Mouse (Mus musculus) bone marrow macrophage, adult 2 months (primary cell): ENCODE results near the gene Col11a2.

ENCODE experiments used
- CTCF ChIP-seq: IDR thresholded peaks from 2 replicates; pipeline ENCODE4 v1.5.1; 2012; ENCODE audit warnings: low read depth, mild to moderate bottlenecking, low read length, moderate library complexity
- POLR2A ChIP-seq: IDR thresholded peaks from 2 replicates; pipeline ENCODE4 v1.6.1; 2012; ENCODE audit warnings: mild to moderate bottlenecking, low read depth, low read length, borderline replicate concordance

- TF ChIP-seq CTCF (no peak), POLR2A (no peak)
These were observed 7.6 kb upstream of the Col11a2 start, which contains the start of the genes Slc39a7 and Rxrb for GRCm38 (mm10) chr17:34031465-34032173.
